Mouse (Mus musculus) stomach, embryonic 16.5 days (tissue): ENCODE data around the gene Tyro3. TPM values are rescaled to one million over a fixed set of nuclear protein-coding genes. Genes with fewer than 3 reads are reported as not detected.

ENCODE experiments used
- ATAC-seq: fragments of 200-750 bp; cut with Nextera tagmentation; 2 replicates; pipeline ENCODE4 v1.8.0; 2017; ENCODE audit warnings: moderate number of reproducible peaks, moderate TSS enrichment; ENCODE audit not compliant: insufficient read depth, low FRiP score
- H3K27ac ChIP-seq: fragments of 300-500 bp; sonication (generic); 2 replicates; pipeline ENCODE4 v1.5.1; 2014; ENCODE audit warnings: low read length
- H3K27me3 ChIP-seq: fragments of 300-500 bp; sonication (generic); 2 replicates; pipeline ENCODE4 v1.6.1; 2014; ENCODE audit warnings: low read length, control low read depth, mixed read lengths; ENCODE audit not compliant: control insufficient read depth, insufficient read depth
- H3K36me3 ChIP-seq: fragments of 300-500 bp; sonication (generic); 2 replicates; pipeline ENCODE4 v1.6.1; 2014; ENCODE audit warnings: low read length; ENCODE audit not compliant: control insufficient read depth, insufficient read depth
- H3K4me1 ChIP-seq: fragments of 300-500 bp; sonication (generic); 2 replicates; pipeline ENCODE4 v1.6.1; 2014; ENCODE audit warnings: low read length, control low read depth, mixed read lengths; ENCODE audit not compliant: control insufficient read depth, insufficient read depth
- H3K4me2 ChIP-seq: fragments of 300-500 bp; sonication (generic); 2 replicates; pipeline ENCODE4 v1.6.1; 2014; ENCODE audit warnings: low read depth, low read length, mixed read lengths
- H3K4me3 ChIP-seq: fragments of 300-500 bp; sonication (generic); replicated peaks from 2 replicates; pipeline ENCODE4 v1.5.1; 2014; ENCODE audit warnings: mild to moderate bottlenecking, low read length
- H3K9ac ChIP-seq: fragments of 300-500 bp; sonication (generic); 2 replicates; pipeline ENCODE4 v1.6.1; 2014; ENCODE audit warnings: low read length
- H3K9me3 ChIP-seq: fragments of 300-500 bp; sonication (generic); replicated peaks from 2 replicates; pipeline ENCODE4 v1.6.1; 2016; ENCODE audit warnings: low read length, control low read depth; ENCODE audit not compliant: control insufficient read depth
- WGBS: fragments of 180-500 bp; shearing (Covaris S2); extraction: QIAGEN DNeasy Blood & Tissue Kit; methylation state at CpG from one replicate; pipeline ENCODE4 v1.1.7; 2014; 5-methylcytosine and 5-hydroxymethylcytosine counted together
- polyA plus RNA-seq: library from polyadenylated mRNA; unstranded; fragments of >200 nt; fragmentation: Nextera tagmentation; extraction: Ambion mirVana; gene quantifications from 2 replicates; pipeline ENCODE4 v1.2.1, GENCODE M21; 2015

The Tyro3 gene
- polyA plus RNA-seq, 1 experiment from 2014 or later: 26.7 TPM

- WGBS: 64% methylated on average over 4 of the region's 4 CpGs
- Histone ChIP-seq H3K36me3 (no peaks in the 10 kb centered on the region), H3K27ac (no peak overlapping the region), H3K4me1 (no peaks in the 10 kb centered on the region), H3K27me3 (no peaks in the 10 kb centered on the region), H3K4me3 (no peak overlapping the region), H3K9me3 (no peaks in the 10 kb centered on the region), H3K4me2 (no peak overlapping the region), H3K9ac (no peak overlapping the region)
- no peak for ATAC-seq
These were observed 67.0 kb downstream of the Tyro3 start for GRCm38 (mm10) chr2:119864484-119864883.

Other genes with a start within 250 kb of the Tyro3 start
- 62.7 and 65.4 TPM in 2 replicates for gene Nusap1, start 179.4 kb upstream of the Tyro3 start, polyA plus RNA-seq
- gene Oip5, start 179.3 kb upstream of the Tyro3 start, polyA plus RNA-seq: 22.3 and 24.9 TPM in 2 replicates
- 41.1 and 48.1 TPM in 2 replicates for gene Ndufaf1, start 134.9 kb upstream of the Tyro3 start, polyA plus RNA-seq
- gene Rtf1, start 122.7 kb upstream of the Tyro3 start, polyA plus RNA-seq: 30.3 and 36.8 TPM in 2 replicates
- gene Itpka, start 55.4 kb upstream of the Tyro3 start, polyA plus RNA-seq: 7.5 and 7.6 TPM in 2 replicates
- 1.7 and 2.1 TPM in 2 replicates for gene Ltk, start 37.3 kb upstream of the Tyro3 start, polyA plus RNA-seq
- gene Rpap1, start 10.2 kb upstream of the Tyro3 start, polyA plus RNA-seq: 26.1 and 26.7 TPM in 2 replicates
- 24.3 and 27.3 TPM in 2 replicates for gene Mga, start 99.5 kb downstream of the Tyro3 start, polyA plus RNA-seq
- gene Mapkbp1, start 175.0 kb downstream of the Tyro3 start, polyA plus RNA-seq: 2.6 and 3.4 TPM in 2 replicates
- gene Jmjd7, start 229.8 kb downstream of the Tyro3 start, polyA plus RNA-seq: 13.4 and 15.4 TPM in 2 replicates
- gene Gm28042, start 229.8 kb downstream of the Tyro3 start, polyA plus RNA-seq: 2.4 and 5.1 TPM in 2 replicates
- 1.8 and 2.7 TPM in 2 replicates for gene Pla2g4b, start 235.7 kb downstream of the Tyro3 start, polyA plus RNA-seq